Mouse (Mus musculus) thymus, adult 2 months (tissue): ENCODE results near the gene Sgms1. TPM values are rescaled to one million over a fixed set of nuclear protein-coding genes. Genes with fewer than 3 reads are reported as not detected.
A peak's percentile ranks its signal among the peaks of the same experiment; 100 is the strongest.

Experiments used
- DNase-seq: peaks from one replicate; pipeline ENCODE4 v3.0.0; 2021
- H3K27ac ChIP-seq: fragments of 200-500 bp; 2 replicates; pipeline ENCODE4 v1.5.1; 2012; ENCODE audit warnings: low read length, control low read depth; ENCODE audit not compliant: control insufficient read depth, insufficient read depth
- H3K27me3 ChIP-seq: fragments of 200-500 bp; 2 replicates; pipeline ENCODE4 v1.6.1; 2012; ENCODE audit warnings: mild to moderate bottlenecking, low read length, moderate library complexity, mixed read lengths; ENCODE audit not compliant: control insufficient read depth, insufficient read depth
- H3K36me3 ChIP-seq: fragments of 200-500 bp; 2 replicates; pipeline ENCODE4 v1.6.1; 2012; ENCODE audit warnings: mild to moderate bottlenecking, low read length, moderate library complexity; ENCODE audit not compliant: control insufficient read depth, insufficient read depth
- H3K4me1 ChIP-seq: fragments of 200-500 bp; replicated peaks from 2 replicates; pipeline ENCODE4 v1.6.1; 2012; ENCODE audit warnings: low read length; ENCODE audit not compliant: control insufficient read depth, insufficient read depth
- H3K4me3 ChIP-seq: fragments of 200-500 bp; 2 replicates; pipeline ENCODE4 v1.5.1; 2012; ENCODE audit warnings: mild to moderate bottlenecking, low read length, control low read depth, moderate library complexity; ENCODE audit not compliant: control insufficient read depth, insufficient read depth
- CTCF ChIP-seq: fragments of 200-500 bp; IDR thresholded peaks from 2 replicates; pipeline ENCODE4 v1.5.1; 2012; ENCODE audit warnings: mild to moderate bottlenecking, control low read depth, low read length, moderate library complexity, borderline replicate concordance; ENCODE audit not compliant: control insufficient read depth, poor library complexity, insufficient read depth; ENCODE audit errors: extremely low read depth
- POLR2A ChIP-seq: fragments of 200-500 bp; IDR thresholded peaks from 2 replicates; pipeline ENCODE4 v1.6.1; 2012; ENCODE audit warnings: mild to moderate bottlenecking, low read length, control low read depth, moderate library complexity; ENCODE audit not compliant: control insufficient read depth, poor library complexity, insufficient read depth; ENCODE audit errors: extremely low read depth
- WGBS: fragments of 180-500 bp; shearing (Covaris S2); methylation state at CpG from one replicate; pipeline ENCODE4 v1.1.7; 2018; 5-methylcytosine and 5-hydroxymethylcytosine counted together
- polyA plus RNA-seq: library from polyadenylated mRNA; depleted of rRNA; stranded (reverse); fragments of >200 nt; gene quantifications from 2 replicates; pipeline ENCODE4 v1.2.3, GENCODE M21; 2012

Sgms1 gene
- polyA plus RNA-seq, 1 experiment: 7.4 TPM

DNA sequence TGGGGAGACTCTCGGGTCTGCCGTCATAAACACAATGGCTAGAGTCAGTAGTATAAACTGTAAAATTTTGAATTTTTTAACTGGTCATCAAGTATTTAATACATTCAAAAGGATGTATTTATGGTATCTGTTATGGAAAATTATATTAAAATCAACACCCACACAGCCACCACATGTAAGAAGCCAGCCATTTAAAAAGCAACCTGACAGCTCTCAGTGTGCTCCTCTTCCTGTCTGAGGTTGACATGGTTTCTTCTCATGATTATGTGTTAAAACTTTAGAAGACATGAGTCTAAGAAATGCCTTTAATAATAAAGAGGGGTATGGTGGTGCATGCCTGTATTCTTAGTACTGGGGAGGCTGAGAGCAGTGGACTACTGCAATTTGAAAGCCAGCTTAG lies 172.8 kb downstream of the Sgms1 start:
- Histone ChIP-seq H3K27ac (no peak overlapping the region), H3K27me3 (no peaks in the 10 kb centered on the region), H3K36me3 (no peaks in the 10 kb centered on the region), H3K4me3 (no peak overlapping the region), H3K4me1 (peaks cover 4% of the 10 kb centered on the region; the same call in 1 of the 2 replicates)
- 97% methylated on average over 2 of the region's 2 CpGs for WGBS
- DNase-seq: no peak
- no peak for TF ChIP-seq CTCF
- no peak for TF ChIP-seq POLR2A

DNA sequence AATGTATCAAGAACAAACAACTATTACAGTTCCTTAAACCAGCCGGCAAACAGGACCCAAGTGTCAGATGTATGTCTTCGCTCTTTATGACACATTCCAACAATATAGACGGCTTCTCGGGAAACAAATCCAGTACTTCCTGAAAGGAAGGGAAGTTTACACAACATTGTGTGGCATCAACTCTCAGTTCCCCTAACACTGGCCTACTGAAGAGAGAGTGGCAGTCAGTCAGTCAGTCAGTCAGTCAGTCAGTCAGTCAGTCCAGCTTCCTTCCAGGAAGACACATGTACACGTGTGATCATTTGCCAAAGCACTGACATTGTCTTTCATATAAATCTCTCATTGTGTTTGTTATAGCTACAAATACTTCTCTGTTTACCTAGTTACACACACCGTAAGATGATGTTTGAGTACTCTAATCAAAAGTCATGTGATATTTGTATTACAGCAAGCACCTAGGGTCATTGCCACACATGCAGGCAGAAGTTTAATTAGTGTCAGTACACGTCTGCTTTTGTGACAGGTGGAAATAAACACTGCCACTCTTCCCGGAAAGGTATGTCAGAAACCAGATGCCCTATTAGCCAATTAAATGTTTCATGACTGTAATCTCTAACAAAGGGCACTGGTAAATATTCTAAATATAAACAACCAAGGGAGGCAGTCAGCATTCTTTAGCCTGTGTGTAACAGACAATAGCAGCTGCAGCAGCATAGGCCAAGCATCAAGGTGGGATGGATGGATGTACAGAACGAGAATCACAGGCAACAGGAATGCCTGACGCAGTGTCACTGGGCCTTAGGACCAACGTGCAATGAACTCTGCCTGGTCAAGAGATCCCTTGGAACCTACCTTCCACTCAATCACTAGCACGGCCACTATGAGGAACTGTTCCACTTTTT lies 174.4 kb downstream of the Sgms1 start:
- Histone ChIP-seq H3K4me3 (no peak overlapping the region), H3K27ac (no peak overlapping the region), H3K4me1 (peaks cover 9% of the 10 kb centered on the region), H3K27me3 (no peaks in the 10 kb centered on the region), H3K36me3 (no peaks in the 10 kb centered on the region)
- 93% methylated on average over 12 of the region's 12 CpGs for WGBS
- DNase-seq: no peak
- TF ChIP-seq CTCF: no peak
- no peak for TF ChIP-seq POLR2A

DNA sequence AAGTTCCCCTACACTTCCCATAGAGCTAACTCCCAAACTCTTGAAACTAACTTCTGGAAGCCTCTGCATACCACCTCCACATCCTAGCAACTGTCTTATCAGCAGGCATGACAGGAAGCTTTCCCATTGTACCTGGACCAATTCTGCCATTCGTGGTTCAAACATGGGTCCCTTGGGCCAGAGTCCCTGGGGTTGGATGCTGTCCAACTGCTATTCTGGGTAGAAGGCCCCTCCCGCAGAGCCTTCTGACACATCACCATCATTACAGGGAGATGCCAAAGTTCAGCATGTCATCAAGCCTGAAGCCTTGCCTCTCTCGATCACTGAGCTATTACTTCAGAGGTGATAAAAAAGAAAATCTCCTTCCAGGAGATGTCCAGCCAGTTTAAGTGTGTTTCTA lies 175.9 kb downstream of the Sgms1 start:
- no peaks in the 10 kb centered on the region for H3K27me3 ChIP-seq
- H3K4me1 ChIP-seq: peaks cover 9% of the 10 kb centered on the region

DNA sequence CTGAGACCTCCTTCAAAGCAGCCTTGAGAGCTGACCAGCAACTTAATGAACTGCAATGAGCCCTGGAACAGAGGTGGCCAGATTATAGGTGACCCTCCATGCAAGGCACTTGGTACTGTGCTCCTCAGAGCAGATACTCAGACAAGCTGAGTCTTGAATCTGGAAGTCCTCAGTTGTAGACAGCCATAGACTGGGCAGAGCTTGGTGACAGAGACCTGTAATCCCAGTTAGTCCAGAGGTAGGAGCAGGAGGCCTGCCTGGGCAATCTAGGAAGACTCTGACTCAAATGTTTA lies 178.3 kb downstream of the Sgms1 start:
- DNase-seq: no peak
- Histone ChIP-seq H3K27ac (no peak overlapping the region), H3K4me3 (peak overlapping the region; percentile 62; the same call in 1 of the 2 replicates), H3K27me3 (no peaks in the 10 kb centered on the region), H3K4me1 (peaks cover 8% of the 10 kb centered on the region), H3K36me3 (no peaks in the 10 kb centered on the region)
- TF ChIP-seq POLR2A: no peak
- TF ChIP-seq CTCF: no peak

More for the DNA sequence above, 175.9 kb downstream of the Sgms1 start:
- no peak for TF ChIP-seq CTCF
- no peak for TF ChIP-seq POLR2A
- H3K36me3 ChIP-seq: no peaks in the 10 kb centered on the region
- H3K4me3 ChIP-seq: no peak overlapping the region
- no peak for DNase-seq
- H3K27ac ChIP-seq: no peak overlapping the region
- WGBS: 91% methylated on average over 3 of the region's 3 CpGs

DNA sequence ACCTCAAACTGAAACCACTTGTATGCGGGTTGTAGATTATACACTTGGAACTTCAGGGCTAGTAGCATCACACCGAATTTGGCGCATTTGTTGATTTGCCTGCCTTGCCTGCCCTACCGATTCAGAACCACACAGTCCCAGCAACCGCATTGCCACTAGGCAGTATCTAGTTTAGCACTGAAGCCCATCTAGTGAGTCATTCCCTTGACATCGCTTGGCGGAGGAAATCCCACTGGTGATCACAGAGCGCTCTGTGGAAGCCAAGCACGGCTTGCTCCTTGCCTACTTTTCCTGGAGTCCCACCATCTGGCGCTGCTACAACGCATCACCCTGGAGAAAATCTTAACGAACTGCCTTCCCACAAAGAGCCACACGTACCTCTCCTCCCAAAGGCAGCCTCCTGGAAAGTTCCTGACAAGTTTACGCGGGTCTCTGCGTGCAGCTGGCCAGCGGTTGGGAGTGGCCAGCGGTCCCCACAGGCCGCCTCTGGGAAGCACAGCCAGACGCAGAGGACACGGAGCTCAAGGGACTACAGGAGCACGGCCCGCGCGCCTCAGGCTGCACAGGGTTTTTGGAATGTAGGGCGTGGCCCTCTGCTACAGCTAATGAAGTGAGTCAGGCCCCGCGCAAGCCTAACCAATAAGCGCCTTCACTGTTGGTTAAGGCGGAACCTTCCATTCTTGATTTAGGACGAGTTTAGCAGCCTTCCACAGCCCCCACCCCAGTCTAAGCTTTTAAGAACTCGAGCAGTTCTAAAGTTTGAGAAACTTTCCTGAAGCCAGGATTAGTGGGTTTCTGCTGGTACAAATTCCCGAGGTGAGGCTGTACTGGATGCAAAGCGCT lies 178.8 kb downstream of the Sgms1 start:
- peak; percentile 66 for DNase-seq
- TF ChIP-seq CTCF (0 out of 2 replicates have a peak, but pooled peaks have one; percentile 32), POLR2A (no peak)
- WGBS: 2% methylated on average over 34 of the region's 34 CpGs

DNA sequence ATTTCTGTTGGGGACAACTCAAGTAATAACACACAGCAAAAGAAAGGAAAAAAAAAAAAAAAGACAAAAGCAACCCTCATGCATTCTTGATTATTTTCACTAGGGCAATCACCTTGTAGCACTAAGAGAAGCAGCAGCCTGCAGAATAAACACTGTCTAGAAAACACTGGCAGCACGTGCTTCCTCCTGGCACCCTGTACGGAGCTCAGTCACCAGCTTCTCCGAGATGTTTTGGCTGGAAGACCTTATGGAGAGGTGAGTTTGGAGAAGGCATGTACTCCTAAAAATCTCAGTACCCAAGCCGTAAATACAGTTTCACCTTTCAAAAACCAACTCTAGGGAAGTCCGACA lies 179.4 kb downstream of the Sgms1 start:
- Histone ChIP-seq H3K36me3 (no peaks in the 10 kb centered on the region), H3K27ac (no peak overlapping the region), H3K4me1 (peaks cover 8% of the 10 kb centered on the region), H3K4me3 (peak overlapping the region; percentile 62), H3K27me3 (no peaks in the 10 kb centered on the region)
- 0% methylated on average over 5 of the region's 5 CpGs for WGBS
- peak; percentile 23 for DNase-seq
- TF ChIP-seq CTCF (no peak), POLR2A (no peak)

More for the DNA sequence above, 178.8 kb downstream of the Sgms1 start:
- no peak overlapping the region for H3K27ac ChIP-seq
- H3K36me3 ChIP-seq: no peaks in the 10 kb centered on the region
- H3K27me3 ChIP-seq: no peaks in the 10 kb centered on the region
- peak overlapping the region; percentile 62 for H3K4me3 ChIP-seq
- H3K4me1 ChIP-seq: peaks cover 8% of the 10 kb centered on the region
